Mouse (Mus musculus) kidney, postnatal 0 days (tissue): ENCODE measurements at regions not wholly inside any gene's neighbourhood (a gene's known extent, or its start where the extent isn't known, plus 50 kb on each side); places are given as distances from the start of the nearest gene placed in this dataset.
A peak's percentile ranks its signal among the peaks of the same experiment; 100 is the strongest.

Experiments
- ATAC-seq: fragments of 200-750 bp; cut with Nextera tagmentation; replicated peaks from 2 replicates; pipeline ENCODE4 v1.8.0; 2017; ENCODE audit warnings: low read depth, moderate number of reproducible peaks, moderate TSS enrichment, moderate library complexity; ENCODE audit not compliant: low FRiP score
- DNase-seq: peaks from one replicate; pipeline ENCODE4 v3.0.0-alpha.2; 2016; ENCODE audit warnings: low spot score
- H3K27ac ChIP-seq: fragments of 300-500 bp; sonication (generic); 2 replicates; pipeline ENCODE4 v1.5.1; 2014; ENCODE audit warnings: mild to moderate bottlenecking
- H3K27me3 ChIP-seq: fragments of 300-500 bp; sonication (generic); 2 replicates; pipeline ENCODE4 v1.6.1; 2014; ENCODE audit warnings: low read length, mixed read lengths; ENCODE audit not compliant: insufficient read depth
- H3K36me3 ChIP-seq: fragments of 300-500 bp; sonication (generic); 2 replicates; pipeline ENCODE4 v1.6.1; 2014; ENCODE audit warnings: low read length, mixed read lengths; ENCODE audit not compliant: insufficient read depth
- H3K4me1 ChIP-seq: fragments of 300-500 bp; sonication (generic); replicated peaks from 2 replicates; pipeline ENCODE4 v1.6.1; 2014; ENCODE audit warnings: antibody characterized with exemption, low read length, mixed read lengths; ENCODE audit not compliant: insufficient read depth
- H3K4me2 ChIP-seq: fragments of 300-500 bp; sonication (generic); 2 replicates; pipeline ENCODE4 v1.6.1; 2014; ENCODE audit warnings: mild to moderate bottlenecking, low read length, moderate library complexity, mixed read lengths
- H3K4me3 ChIP-seq: fragments of 300-500 bp; sonication (generic); replicated peaks from 2 replicates; pipeline ENCODE4 v1.5.1; 2014; ENCODE audit warnings: low read depth, low read length
- H3K9ac ChIP-seq: fragments of 300-500 bp; sonication (generic); 2 replicates; pipeline ENCODE4 v1.6.1; 2014; ENCODE audit warnings: low read depth, low read length
- H3K9me3 ChIP-seq: fragments of 300-500 bp; sonication (generic); replicated peaks from 2 replicates; pipeline ENCODE4 v1.6.1; 2016; ENCODE audit warnings: low read length, inconsistent platforms, mixed read lengths
- CTCF ChIP-seq: IDR thresholded peaks from 2 replicates; pipeline ENCODE4 v1.5.1; 2016; ENCODE audit warnings: antibody characterized with exemption, low read depth, mild to moderate bottlenecking, moderate library complexity
- WGBS: fragments of 180-500 bp; shearing (Covaris S2); extraction: QIAGEN DNeasy Blood & Tissue Kit; methylation state at CpG from one replicate; pipeline ENCODE4 v1.1.7; 2014; 5-methylcytosine and 5-hydroxymethylcytosine counted together

GRCm38 (mm10) chr17:79503037-79503436, 108.6 kb upstream of the Rmdn2 start:
- no peak overlapping the region for H3K4me2 ChIP-seq
- H3K36me3 ChIP-seq = no peaks in the 10 kb centered on the region
- DNase-seq (no peak), ATAC-seq (no peak)
- no peaks in the 10 kb centered on the region for H3K27me3 ChIP-seq
- no peak for TF ChIP-seq CTCF
- WGBS = 98% methylated on average over 2 of the region's 2 CpGs
- no peak overlapping the region for H3K27ac ChIP-seq
- no peaks in the 10 kb centered on the region for H3K4me1 ChIP-seq
- no peaks in the 10 kb centered on the region for H3K9me3 ChIP-seq
- no peak overlapping the region for H3K4me3 ChIP-seq
- no peak overlapping the region for H3K9ac ChIP-seq

GRCm38 (mm10) chr17:79504209-79504608, 107.5 kb upstream of the Rmdn2 start:
- no peaks in the 10 kb centered on the region for H3K27me3 ChIP-seq

GRCm38 (mm10) chr17:79505565-79505964, 106.1 kb upstream of the Rmdn2 start:
- Histone ChIP-seq H3K4me3 (no peak overlapping the region), H3K4me1 (no peaks in the 10 kb centered on the region), H3K9ac (no peak overlapping the region), H3K27ac (no peak overlapping the region), H3K4me2 (no peak overlapping the region), H3K9me3 (no peaks in the 10 kb centered on the region), H3K27me3 (no peaks in the 10 kb centered on the region), H3K36me3 (no peaks in the 10 kb centered on the region)
- 91% methylated on average over 1 of the region's 1 CpGs for WGBS
- DNase-seq = no peak
- no peak for ATAC-seq
- TF ChIP-seq CTCF = no peak

More at GRCm38 (mm10) chr17:79504209-79504608, 107.5 kb upstream of the Rmdn2 start:
- no peak overlapping the region for H3K4me2 ChIP-seq
- H3K4me1 ChIP-seq = no peaks in the 10 kb centered on the region
- no peak for TF ChIP-seq CTCF
- 91% methylated on average over 3 of the region's 3 CpGs for whole genome bisulfite sequencing
- no peak overlapping the region for H3K9ac ChIP-seq
- no peaks in the 10 kb centered on the region for H3K9me3 ChIP-seq
- no peak for DNase-seq
- no peaks in the 10 kb centered on the region for H3K36me3 ChIP-seq
- H3K4me3 ChIP-seq = no peak overlapping the region
- ATAC-seq = no peak
- no peak overlapping the region for H3K27ac ChIP-seq

- Histone ChIP-seq H3K4me2 (no peak overlapping the region), H3K36me3 (no peaks in the 10 kb centered on the region), H3K9me3 (no peaks in the 10 kb centered on the region), H3K27ac (no peak overlapping the region), H3K4me3 (no peak overlapping the region), H3K27me3 (no peaks in the 10 kb centered on the region), H3K9ac (no peak overlapping the region), H3K4me1 (no peaks in the 10 kb centered on the region)
- no peak for TF ChIP-seq CTCF
- WGBS = 64% methylated on average over 8 of the region's 8 CpGs
- DNase-seq (peak; percentile 67), ATAC-seq (no peak)
These were observed 102.4 kb upstream of the Rmdn2 start for GRCm38 (mm10) chr17:79509281-79509680.

- ATAC-seq (no peak), DNase-seq (peak; percentile 62)
- no peak overlapping the region for H3K9ac ChIP-seq
- no peaks in the 10 kb centered on the region for H3K36me3 ChIP-seq
- H3K4me2 ChIP-seq = no peak overlapping the region
- H3K27me3 ChIP-seq = no peaks in the 10 kb centered on the region
- H3K27ac ChIP-seq = no peak overlapping the region
- no peak for TF ChIP-seq CTCF
- H3K4me1 ChIP-seq = no peaks in the 10 kb centered on the region
- WGBS = 59% methylated on average over 11 of the region's 11 CpGs
- no peak overlapping the region for H3K4me3 ChIP-seq
- no peaks in the 10 kb centered on the region for H3K9me3 ChIP-seq
These were observed 101.5 kb upstream of the Rmdn2 start for GRCm38 (mm10) chr17:79509957-79510710.

GRCm38 (mm10) chr17:79511218-79511617, 100.4 kb upstream of the Rmdn2 start:
- H3K27me3 ChIP-seq = no peaks in the 10 kb centered on the region
- H3K9ac ChIP-seq = no peak overlapping the region
- H3K4me1 ChIP-seq = no peaks in the 10 kb centered on the region
- no peak overlapping the region for H3K4me3 ChIP-seq
- H3K27ac ChIP-seq = no peak overlapping the region
- DNase-seq (no peak), ATAC-seq (no peak)
- no peaks in the 10 kb centered on the region for H3K36me3 ChIP-seq
- 53% methylated on average over 9 of the region's 9 CpGs for WGBS
- no peak for TF ChIP-seq CTCF
- no peaks in the 10 kb centered on the region for H3K9me3 ChIP-seq
- no peak overlapping the region for H3K4me2 ChIP-seq

- no peak overlapping the region for H3K4me3 ChIP-seq
- H3K9me3 ChIP-seq = no peaks in the 10 kb centered on the region
- TF ChIP-seq CTCF = no peak
- no peaks in the 10 kb centered on the region for H3K4me1 ChIP-seq
- ATAC-seq (no peak), DNase-seq (no peak)
- H3K36me3 ChIP-seq = no peaks in the 10 kb centered on the region
- no peak overlapping the region for H3K9ac ChIP-seq
- WGBS = 75% methylated on average over 7 of the region's 7 CpGs
- H3K27me3 ChIP-seq = no peaks in the 10 kb centered on the region
- no peak overlapping the region for H3K27ac ChIP-seq
- no peak overlapping the region for H3K4me2 ChIP-seq
These were observed 97.6 kb upstream of the Rmdn2 start for GRCm38 (mm10) chr17:79514076-79514475.
